Mouse (Mus musculus) embryo, embryonic 10.5 days (tissue): ENCODE measurements around the gene Zfp697.
"Not testable (repeated sequence)": the region's sequence is repeated elsewhere in the genome, so short reads cannot be mapped to it uniquely, and the experiment has no call there.

ENCODE experiments used
- DNase-seq: peaks from one replicate; pipeline ENCODE4 v3.0.0-alpha.2; 2015; ENCODE audit warnings: low spot score

The Zfp697 gene

DNA sequence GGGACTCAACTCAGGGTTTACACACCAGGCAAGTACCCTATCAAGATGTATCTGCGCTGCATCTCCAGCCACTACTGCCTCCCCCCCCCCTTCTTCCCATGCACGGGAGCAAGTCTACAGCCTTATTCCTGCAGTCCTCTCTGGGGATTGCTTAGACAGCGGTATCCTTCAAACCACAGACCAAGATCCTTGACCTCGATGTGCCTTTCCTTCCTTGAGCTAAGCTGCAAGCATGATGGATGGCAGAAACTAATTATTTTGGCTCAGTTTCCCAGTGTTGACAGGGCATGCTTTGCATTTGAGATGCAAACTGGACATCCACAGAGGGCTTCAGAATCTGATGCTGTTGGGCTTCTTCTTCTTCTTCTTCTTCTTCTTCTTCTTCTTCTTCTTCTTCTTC is 40.7 kb downstream of the Zfp697 start:
- no peak for DNase-seq

DNA sequence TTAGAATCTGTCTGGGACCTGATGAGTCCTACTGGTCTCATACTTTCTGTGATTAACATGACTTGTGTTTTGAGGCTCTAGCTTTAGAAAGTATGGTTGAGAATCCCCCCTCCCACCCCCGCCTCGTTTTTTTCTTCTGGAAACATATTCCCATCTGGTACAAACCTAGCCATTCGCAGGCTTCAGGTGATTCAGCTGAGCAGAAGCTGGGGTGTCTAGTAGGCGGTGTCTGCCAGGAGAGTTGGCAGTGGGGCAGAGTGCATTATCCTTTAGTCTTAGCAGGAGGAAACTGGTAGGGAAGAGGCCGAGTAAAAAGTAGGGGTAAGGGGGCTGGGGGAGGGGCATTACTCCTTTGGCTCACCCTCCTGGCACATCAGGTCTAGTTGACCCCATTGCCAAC is 44.5 kb downstream of the Zfp697 start:
- DNase-seq = no peak

DNA sequence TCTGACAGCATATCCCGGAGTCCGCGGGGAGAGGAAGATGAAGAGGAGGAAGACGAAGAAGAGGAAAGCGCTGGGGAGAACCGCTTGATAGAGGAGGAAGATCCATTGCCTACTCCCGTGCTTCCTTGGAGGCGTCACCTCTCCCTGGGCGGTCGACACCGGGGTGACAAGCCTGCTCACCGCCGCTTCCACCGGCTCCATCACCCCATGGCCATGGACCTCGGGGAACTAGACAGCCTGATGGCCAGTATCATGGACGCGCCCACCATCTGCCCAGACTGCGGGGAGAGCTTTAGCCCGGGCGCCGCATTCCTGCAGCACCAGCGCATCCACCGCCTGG is 45.0 kb downstream of the Zfp697 start:
- no peak for DNase-seq

DNA sequence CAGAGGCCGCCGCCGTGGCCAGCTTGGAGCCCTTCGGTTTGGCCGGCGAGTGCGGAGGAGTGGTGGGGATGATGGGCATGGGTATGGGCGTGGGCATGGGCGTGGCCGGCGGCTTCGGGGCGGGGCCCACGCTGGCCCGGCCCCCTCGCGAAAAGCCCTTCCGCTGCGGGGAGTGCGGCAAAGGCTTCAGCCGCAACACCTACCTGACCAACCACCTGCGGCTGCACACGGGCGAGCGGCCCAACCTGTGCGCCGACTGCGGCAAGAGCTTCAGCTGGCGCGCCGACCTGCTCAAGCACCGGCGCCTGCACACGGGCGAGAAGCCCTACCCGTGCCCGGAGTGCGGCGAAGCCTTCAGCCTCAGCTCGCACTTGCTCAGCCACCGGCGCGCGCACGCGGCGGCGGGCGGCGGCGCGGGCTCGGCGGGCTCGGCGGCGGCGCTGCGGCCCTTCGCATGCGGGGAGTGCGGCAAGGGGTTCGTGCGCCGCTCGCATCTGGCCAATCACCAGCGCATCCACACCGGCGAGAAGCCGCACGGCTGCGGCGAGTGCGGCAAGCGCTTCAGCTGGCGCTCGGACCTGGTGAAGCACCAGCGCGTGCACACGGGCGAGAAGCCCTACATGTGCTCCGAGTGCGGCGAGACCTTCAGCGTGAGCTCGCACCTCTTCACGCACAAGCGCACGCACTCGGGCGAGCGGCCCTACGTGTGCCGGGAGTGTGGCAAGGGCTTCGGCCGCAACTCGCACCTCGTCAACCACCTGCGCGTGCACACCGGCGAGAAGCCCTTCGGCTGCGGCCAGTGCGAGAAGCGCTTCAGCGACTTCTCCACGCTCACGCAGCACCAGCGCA is 45.6 kb downstream of the Zfp697 start:
- peak; percentile 82 for DNase-seq

DNA sequence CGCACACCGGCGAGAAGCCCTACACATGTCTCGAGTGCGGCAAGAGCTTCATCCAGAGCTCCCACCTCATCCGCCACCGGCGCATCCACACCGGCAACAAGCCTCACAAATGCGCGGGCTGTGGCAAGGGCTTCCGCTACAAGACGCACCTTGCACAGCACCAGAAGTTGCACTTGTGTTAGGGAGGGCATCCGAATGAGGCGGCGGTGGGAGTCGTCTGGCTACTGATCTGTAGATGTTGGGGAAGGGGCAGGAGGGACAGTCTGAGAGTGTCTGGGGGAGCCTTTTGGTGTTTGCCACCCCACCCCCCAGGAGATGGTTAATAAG is 46.2 kb downstream of the Zfp697 start:
- DNase-seq = no peak

DNA sequence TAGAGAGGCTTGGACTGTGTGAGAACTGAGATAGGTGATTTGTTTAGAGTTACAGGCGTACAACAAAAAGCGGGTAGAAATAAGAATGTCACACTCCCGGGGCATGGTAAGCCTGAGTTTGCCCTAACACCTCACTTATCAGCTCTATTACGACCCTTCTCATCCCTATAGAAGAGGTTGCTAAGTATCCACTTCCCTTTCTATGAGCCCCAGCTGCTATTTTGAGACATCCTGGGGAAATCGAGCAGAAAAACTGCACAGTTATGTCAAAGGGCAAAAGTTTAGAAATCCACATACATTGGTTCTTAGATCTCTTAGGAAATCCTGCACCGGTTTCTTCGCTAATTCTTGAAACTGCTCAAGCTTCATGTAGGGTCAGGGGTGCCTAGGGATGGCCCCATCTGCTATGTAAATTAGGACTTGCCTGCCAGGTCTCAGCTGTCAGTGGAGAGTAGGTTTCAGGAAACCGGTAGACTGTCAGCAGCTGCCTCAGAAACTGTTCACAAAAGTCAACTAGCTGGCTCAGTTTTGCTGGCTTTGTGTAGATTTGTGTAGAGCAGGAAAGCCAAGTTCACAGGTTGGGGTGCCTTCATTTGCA is 46.8 kb downstream of the Zfp697 start:
- DNase-seq = peak; percentile 22

DNA sequence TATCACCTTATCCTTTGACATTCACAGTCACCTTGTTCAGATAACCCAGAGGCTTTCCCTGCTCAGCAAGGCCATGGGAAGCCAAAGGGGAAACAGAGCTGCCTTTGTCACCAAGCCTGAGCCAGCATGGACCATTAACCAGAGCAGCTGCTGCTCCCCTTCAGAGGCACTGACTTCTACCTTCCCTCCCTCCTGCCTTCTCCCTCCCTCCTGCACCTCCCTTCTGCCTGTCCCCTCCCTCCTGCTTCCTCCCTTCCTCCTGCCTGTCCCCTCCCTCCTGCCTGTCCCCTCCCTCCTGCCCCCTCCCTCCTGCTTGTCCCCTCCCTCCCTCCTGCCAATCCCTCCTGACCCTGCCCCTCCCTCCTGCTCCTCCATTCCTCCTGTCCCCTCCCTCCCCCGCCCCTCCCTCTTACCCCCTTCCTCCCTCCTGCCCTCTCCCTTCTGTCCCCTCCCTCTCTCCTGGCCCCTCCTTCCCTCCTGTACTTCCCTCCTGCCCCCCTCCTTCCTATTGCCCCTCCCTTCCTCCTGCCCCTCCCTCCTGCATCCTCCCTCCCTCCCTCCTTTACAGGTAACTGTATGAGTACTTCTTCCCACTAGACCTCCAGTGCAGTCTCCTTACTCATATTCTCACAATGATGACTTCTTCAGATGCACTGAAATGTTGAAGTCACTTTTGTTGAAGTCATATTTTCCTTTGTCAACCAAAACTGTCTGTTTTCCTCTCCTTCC is 52.0 kb downstream of the Zfp697 start:
- no peak for DNase-seq

DNA sequence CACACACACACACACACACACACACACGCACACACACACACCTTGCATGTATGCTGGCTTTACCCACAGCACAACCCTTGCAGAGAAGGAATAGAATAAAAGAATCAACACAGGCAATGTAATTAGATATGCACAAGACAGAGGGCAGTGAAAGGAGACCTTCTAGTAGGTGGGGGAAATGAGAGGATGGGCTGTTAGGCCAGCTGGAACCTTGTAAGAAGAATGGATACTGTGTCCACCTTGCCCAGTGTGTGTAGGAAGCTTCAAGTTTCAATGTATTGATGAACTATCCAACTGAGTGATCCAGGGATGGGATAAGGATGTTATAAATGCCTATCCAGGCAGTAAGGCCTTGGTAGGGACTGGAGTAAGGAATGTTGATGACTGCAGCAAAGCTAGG is 52.8 kb downstream of the Zfp697 start:
- no peak for DNase-seq

DNA sequence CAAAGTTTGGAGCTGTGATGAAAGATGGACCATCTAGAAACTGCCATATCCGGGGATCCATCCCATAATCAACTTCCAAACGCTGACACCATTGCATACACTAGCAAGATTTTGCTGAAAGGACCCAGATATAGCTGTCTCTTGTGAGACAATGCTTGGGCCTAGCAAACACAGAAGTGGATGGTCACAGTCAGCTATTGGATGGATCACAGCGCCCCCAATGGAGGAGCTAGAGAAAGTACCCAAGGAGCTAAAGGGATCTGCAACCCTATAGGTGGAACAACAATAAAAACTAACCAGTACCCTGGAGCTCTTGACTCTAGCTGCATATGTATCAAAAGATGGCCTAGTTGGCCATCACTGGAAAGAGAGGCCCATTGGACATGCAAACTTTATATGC is 60.0 kb downstream of the Zfp697 start:
- DNase-seq = not testable (repeated sequence)

DNA sequence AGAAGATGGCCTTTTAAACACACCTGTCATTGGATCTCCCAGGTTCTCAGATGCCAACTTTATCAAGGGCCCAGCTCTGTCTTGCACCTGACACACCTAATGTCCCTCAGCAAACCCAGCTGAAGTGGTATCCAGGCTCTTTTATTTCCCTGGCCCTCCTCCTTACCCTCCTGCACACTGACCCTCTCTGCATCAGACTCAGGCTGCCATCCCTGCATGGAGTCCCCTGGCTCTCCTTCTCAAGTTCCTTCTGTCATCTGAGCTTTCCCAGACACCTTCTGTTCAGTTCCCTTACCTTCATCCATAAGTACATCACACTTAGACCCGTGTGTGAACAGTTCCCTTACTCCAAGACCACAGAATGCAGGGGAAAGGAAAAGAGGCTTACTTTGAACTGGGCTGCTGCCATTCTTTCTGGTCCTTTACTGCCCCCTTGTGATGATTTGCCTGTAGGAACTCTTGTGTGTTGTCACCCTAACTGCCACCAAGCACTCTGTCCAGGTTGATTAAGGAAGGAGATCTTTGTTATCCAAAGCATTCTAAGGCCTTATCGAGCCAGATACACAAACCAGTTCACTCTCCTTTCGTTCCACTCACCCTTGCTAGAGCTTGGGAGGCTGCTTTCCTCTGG is 61.0 kb downstream of the Zfp697 start:
- DNase-seq = not testable (repeated sequence)

DNA sequence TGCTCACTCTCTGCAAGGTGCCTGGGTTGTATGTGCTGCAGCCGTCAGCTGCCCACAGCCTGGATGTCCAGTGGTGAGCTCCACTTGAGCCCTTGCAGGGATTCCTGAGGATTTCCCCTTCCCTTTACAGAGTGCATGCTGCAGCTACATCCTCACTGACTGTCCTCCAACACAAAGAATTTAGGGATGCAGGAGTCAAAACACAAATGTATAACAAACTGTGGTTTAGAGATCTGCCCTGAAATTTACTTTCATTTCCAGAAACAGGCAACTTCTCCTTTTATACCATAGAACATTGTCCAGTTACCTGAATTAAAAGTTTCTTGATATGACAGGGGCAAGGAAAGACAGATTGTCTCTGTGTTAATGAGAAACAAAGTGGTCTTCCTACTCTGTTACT is 61.7 kb downstream of the Zfp697 start:
- not testable (repeated sequence) for DNase-seq

DNA sequence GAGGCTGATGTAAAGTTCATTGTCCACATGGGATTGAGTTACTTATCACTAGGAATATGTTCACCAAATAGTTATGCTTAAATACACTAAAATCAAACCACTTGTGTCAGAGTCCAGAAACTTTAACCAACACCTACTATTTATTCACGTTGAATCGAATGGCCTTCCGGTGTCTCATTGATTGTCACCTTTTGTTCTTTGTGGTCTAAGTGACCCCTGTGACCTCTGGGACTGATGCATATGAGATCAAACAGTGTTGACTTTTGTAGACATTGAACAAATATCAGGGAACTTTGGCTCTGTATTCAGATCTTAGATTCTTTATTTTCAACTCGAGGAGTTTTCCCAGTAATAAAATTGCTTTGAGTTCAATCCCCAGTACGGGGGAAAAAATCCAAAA is 71.5 kb downstream of the Zfp697 start:
- not testable (repeated sequence) for DNase-seq

DNA sequence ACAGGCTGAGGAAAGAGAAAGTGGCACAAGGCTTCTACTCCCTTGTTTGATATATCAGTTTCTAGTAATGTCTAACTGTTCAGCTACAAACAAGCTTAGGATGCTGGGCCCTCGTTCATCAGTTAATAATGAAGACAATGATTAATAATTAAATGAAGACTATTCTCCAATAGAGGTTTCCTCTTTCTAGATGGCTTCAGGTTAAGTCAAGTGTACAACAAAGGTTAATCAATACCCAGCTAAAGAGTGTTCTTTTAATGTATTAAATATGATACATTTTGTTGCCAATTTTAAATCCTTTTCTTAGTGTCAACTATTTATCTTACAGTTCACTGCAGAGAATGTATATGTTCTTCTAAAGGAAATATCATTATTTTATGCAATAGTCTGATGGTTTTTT is 74.8 kb downstream of the Zfp697 start, which contains the start of gene Gm4450:
TSS of gene Gm4450 (minus strand) at position 101 of the 400 bp plus-strand sequence.
- not testable (repeated sequence) for DNase-seq

DNA sequence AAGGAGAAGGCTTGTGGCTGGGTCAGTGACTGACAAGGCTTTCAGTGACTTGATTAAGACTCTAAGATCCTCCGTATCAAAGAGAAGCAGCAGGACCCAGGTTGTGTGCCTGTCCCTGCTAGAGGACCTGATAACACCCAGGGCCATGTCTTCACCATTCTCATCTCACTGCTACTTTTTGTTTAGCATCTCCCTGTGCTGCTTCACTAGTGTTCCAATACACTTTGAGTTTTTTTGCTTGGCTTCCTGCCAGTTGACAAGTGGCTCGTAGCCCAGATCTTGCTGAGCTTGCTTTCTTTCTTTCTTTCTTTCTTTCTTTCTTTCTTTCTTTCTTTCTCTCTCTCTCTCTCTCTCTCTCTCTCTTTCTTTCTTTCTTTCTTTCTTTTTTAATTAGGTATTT is 87.1 kb downstream of the Zfp697 start:
- DNase-seq = not testable (repeated sequence)

DNA sequence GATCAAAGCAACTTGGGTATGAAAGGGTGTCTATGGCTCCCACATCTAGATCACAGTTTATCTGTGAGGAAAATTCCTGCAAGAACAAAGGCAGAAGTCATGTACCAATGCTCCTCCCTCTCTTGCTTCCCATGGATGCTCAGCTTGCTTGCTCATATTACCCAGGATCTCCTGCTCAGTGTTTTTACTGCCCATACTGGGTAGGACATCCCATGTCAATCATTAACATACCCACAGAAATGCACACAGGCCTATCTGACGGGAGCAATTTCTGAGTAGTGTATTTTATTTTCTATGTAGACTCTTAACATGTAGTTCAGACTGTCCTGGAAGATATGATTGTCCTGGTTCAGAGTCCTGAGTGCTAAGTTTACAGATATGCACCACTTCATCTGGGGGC is 88.8 kb downstream of the Zfp697 start:
- DNase-seq = not testable (repeated sequence)

DNA sequence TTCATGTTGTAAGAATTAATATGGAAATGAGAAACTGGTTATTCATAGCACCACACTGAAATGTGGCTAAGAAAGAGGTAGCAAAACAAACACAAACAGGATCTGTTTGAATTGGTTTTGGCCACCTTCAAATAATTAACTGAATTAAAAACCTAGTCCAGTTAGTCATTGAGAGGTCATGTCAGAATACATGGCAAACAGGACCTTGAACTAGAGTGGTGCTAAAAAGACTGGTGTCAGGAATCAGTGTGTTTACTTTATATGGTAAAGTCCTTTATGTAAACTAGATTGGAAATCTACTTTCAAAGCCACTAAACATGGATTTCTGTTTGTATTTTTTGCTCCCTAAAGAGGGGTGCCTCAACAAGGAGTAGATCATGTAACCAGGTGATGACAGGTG is 89.2 kb downstream of the Zfp697 start:
- DNase-seq = not testable (repeated sequence)

DNA sequence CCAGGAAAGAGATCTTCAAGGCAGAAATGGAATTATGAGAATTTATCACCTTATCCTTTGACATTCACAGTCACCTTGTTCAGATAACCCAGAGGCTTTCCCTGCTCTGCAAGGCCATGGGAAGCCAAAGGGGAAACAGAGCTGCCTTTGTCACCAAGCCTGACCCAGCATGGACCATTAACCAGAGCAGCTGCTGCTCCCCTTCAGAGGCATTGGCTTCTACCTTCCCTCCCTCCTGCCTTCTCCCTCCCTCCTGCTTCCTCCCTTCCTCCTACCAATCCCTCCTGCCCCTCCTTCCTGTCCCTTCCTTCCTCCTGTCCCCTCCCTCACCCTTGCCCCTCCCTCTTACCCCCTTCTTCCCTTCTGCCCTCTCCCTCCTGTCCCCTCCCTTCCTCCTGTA is 111.9 kb downstream of the Zfp697 start:
- not testable (repeated sequence) for DNase-seq

DNA sequence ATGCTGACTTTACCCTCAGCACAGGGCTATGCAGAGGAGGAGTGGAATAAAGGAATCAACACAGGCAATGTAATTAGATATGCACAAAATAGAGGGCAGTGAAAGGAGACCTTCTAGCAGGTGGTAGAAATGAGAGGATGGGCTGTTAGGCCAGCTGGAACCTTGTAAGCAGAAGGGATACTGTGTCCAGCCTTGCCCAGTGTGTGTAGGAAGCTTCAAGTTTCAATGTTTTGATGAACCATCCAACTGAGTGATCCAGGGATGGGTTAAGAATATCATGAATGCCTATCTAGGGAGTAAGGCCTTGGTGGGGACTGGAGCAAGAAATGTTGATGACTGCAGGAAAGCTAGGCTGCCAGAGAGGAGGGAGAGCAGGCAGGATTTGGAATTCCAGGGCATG is 112.8 kb downstream of the Zfp697 start:
- not testable (repeated sequence) for DNase-seq

DNA sequence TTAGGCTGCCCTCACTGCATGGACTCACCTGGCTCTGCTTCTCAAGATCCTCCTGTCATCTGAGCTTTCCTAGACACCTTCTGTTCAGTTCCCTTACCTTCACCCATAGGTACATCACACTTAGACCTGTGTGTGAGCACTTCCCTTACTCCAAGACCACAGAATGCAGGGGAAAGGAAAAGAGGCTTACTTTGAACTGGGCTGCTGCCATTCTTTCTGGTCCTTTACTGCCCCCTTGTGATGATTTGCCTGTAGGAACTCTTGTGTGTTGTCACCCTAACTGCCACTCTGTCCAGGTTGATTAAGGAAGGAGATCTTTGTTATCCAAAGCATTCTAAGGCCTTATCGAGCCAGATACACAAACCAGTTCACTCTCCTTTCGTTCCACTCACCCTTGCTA is 114.5 kb downstream of the Zfp697 start:
- DNase-seq = not testable (repeated sequence)

DNA sequence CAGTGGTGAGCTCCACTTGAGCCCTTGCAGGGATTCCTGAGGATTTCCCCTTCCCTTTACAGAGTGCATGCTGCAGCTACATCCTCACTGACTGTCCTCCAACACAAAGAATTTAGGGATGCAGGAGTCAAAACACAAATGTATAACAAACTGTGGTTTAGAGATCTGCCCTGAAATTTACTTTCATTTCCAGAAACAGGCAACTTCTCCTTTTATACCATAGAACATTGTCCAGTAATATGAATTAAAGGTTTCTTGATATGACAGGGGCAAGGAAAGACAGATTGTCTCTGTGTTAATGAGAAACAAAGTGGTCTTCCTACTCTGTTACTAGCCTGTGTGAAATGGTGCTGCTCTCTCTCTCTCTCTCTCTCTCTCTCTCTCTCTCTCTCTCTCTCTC is 115.1 kb downstream of the Zfp697 start:
- not testable (repeated sequence) for DNase-seq

DNA sequence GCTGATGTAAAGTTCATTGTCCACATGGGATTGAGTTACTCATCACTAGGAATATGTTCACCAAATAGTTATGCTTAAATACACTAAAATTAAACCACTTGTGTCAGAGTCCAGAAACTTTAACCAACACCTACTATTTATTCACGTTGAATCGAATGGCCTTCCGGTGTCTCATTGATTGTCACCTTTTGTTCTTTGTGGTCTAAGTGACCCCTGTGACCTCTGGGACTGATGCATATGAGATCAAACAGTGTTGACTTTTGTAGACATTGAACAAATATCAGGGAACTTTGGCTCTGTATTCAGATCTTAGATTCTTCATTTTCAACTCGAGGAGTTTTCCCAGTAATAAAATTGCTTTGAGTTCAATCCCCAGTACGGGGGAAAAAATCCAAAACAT is 125.0 kb downstream of the Zfp697 start:
- not testable (repeated sequence) for DNase-seq

DNA sequence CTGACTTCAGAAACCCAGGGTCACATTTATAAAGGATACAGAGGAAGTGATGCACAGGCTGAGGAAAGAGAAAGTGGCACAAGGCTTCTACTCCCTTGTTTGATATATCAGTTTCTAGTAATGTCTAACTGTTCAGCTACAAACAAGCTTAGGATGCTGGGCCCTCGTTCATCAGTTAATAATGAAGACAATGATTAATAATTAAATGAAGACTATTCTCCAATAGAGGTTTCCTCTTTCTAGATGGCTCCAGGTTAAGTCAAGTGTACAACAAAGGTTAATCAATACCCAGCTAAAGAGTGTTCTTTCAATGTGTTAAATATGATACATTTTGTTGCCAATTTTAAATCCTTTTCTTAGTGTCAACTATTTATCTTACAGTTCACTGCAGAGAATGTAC is 128.2 kb downstream of the Zfp697 start, which contains the start of gene Hsd3b4:
TSS of gene Hsd3b4 (minus strand) at position 101 of the 400 bp plus-strand sequence.
- not testable (repeated sequence) for DNase-seq
